Mouse (Mus musculus) lung, postnatal 0 days (tissue): Measurements from ENCODE around the gene Ipp.

Experiments used
- CTCF ChIP-seq: IDR thresholded peaks from 2 replicates; pipeline ENCODE4 v1.5.1; 2016; ENCODE audit warnings: antibody characterized with exemption, mild to moderate bottlenecking
- EP300 ChIP-seq: IDR thresholded peaks from 2 replicates; pipeline ENCODE4 v1.6.1; 2016; ENCODE audit warnings: antibody characterized with exemption, mild to moderate bottlenecking, control low read depth

DNA sequence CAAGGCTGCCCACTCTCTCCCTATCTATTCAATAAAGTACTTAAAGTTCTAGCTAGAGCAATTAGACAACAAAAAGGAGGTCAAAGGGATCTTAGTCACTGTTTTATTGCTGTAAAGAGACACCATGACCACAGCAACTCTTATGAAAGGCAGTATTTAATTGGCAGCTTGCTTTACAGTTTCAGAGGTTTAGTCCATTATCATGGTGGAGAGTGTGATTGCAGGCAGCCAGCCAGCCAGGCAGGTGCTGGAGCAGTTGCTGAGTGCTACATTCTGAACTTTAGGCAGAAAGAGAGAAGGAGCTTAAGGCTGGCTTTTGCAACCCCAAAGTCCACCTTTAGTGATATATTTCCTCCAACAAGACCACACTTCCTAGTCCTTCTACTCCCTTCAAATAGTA, 29.0 kb downstream of the Ipp start:
- TF ChIP-seq CTCF (no peak), EP300 (no peak)
